32 mouse cellular contexts compared by ENCODE assay signal in the genomic region with DNA sequence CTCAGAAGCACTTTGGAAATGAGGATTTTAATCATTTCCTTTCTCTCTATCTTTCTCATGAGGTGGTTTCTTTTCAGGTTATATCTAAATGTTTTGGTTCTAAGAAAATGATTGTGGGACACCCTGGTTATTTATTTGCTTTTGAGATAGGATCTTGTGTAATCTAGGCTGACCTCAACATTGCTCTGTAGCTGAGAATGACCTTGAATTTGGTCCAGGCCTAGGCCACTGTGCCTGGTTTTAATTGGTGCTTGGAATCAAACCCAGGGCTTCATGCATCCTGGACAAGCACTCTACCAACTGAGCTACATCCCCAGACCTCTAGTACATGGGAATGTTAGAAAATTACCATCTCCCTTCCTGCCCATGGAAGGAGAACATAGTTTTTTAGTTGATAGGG. TPM values are rescaled to one million over a fixed set of nuclear protein-coding genes. Genes with fewer than 3 reads are reported as not detected.
DNase-seq lines count a peak whose midpoint lies in the region; ATAC-seq and TF ChIP-seq lines count a peak whose summit lies in the region.
"Had no signal": no experiment of that assay in that cellular context is flagged by ENCODE, and none has a peak within 500 bp of the region (broad histone marks: within the 10 kb centered on the region; RNA-seq: fewer than 3 reads in every experiment).

No protein-coding gene starts in this region.

- H3K4me1 ChIP-seq in kidney, adult 2 months (ENCODE audit: control insufficient read depth, insufficient read depth, low read length): peaks cover 14% of the 10 kb centered on the region
- peaks cover 26% of the 10 kb centered on the region for H3K4me1 ChIP-seq in liver, adult 2 months (ENCODE audit: control insufficient read depth, insufficient read depth, low read length)
- peaks cover 11% of the 10 kb centered on the region; the same call in 1 of the 2 replicates for H3K4me1 ChIP-seq in neural tube, embryonic 13.5 days (replicated peaks)
- H3K4me1 ChIP-seq in neural tube, embryonic 15.5 days: no peaks in the 10 kb centered on the region

- no peaks in the 10 kb centered on the region for H3K36me3 ChIP-seq in kidney, adult 2 months (ENCODE audit: control insufficient read depth, insufficient read depth, low read length)
- H3K36me3 ChIP-seq in liver, adult 2 months (ENCODE audit: control insufficient read depth, insufficient read depth, low read length): no peaks in the 10 kb centered on the region
- no peaks in the 10 kb centered on the region for H3K36me3 ChIP-seq in neural tube, embryonic 13.5 days
- H3K36me3 ChIP-seq in neural tube, embryonic 15.5 days: no peaks in the 10 kb centered on the region
- H3K36me3 ChIP-seq: forebrain, embryonic 10.5 days; G1E; heart, embryonic 10.5 days; heart, embryonic 13.5 days had no signal

- H3K79me2 ChIP-seq in liver, adult 2 months (ENCODE audit: control insufficient read depth, insufficient read depth, low read length): no peaks in the 10 kb centered on the region

- peak overlapping the region; percentile 40; the same call in 1 of the 2 replicates for H3K27ac ChIP-seq in kidney, adult 2 months (ENCODE audit: insufficient read depth, low read depth, low read length)
- H3K27ac ChIP-seq in liver, adult 2 months (replicated peaks; ENCODE audit: insufficient read depth, low read depth, low read length): peak overlapping the region; percentile 95
- H3K27ac ChIP-seq in neural tube, embryonic 13.5 days (replicated peaks): peak overlapping the region; percentile 33; the same call in 1 of the 2 replicates
- H3K27ac ChIP-seq in neural tube, embryonic 15.5 days (replicated peaks): no peak overlapping the region
- H3K27ac ChIP-seq: forebrain, embryonic 10.5 days; forebrain, embryonic 13.5 days; heart, adult 2 months; heart, embryonic 10.5 days; heart, embryonic 13.5 days; hindbrain, embryonic 14.5 days had no signal

- no peaks in the 10 kb centered on the region for H3K27me3 ChIP-seq in kidney, adult 2 months (replicated peaks; ENCODE audit: control insufficient read depth, insufficient read depth, low read length)
- H3K27me3 ChIP-seq in liver, adult 2 months (ENCODE audit: control insufficient read depth, insufficient read depth, low read length): no peaks in the 10 kb centered on the region
- peaks cover 14% of the 10 kb centered on the region for H3K27me3 ChIP-seq in neural tube, embryonic 13.5 days
- H3K27me3 ChIP-seq in neural tube, embryonic 15.5 days (replicated peaks): 0 out of 2 replicates have a peak, but pooled peaks cover 7% of the 10 kb centered on the region
- H3K27me3 ChIP-seq: CH12.LX, Patski had no signal

- H3K9ac ChIP-seq in liver, adult 2 months (ENCODE audit: low read depth, low read length): no peak overlapping the region
- no peak overlapping the region for H3K9ac ChIP-seq in neural tube, embryonic 13.5 days
- no peak overlapping the region for H3K9ac ChIP-seq in neural tube, embryonic 15.5 days (replicated peaks)
- H3K9ac ChIP-seq: forebrain, embryonic 13.5 days; heart, embryonic 13.5 days; hindbrain, embryonic 14.5 days had no signal

- H3K4me2 ChIP-seq in neural tube, embryonic 13.5 days: no peak overlapping the region
- no peak overlapping the region for H3K4me2 ChIP-seq in neural tube, embryonic 15.5 days
- H3K4me2 ChIP-seq: forebrain, embryonic 13.5 days; heart, embryonic 13.5 days; hindbrain, embryonic 14.5 days had no signal

- no peak for ATAC-seq in neural tube, embryonic 13.5 days (ENCODE audit: low read depth)
- ATAC-seq in neural tube, embryonic 15.5 days (ENCODE audit: low FRiP score): no peak
- ATAC-seq: forebrain, embryonic 13.5 days; forebrain, embryonic 16.5 days; Patski had no signal

- no peak for TF ChIP-seq POLR2A in kidney, adult 2 months (IDR thresholded peaks at IDR 0.05; ENCODE audit: low read depth, low read length)
- no peak for TF ChIP-seq POLR2A in liver, adult 2 months (IDR thresholded peaks at IDR 0.05; ENCODE audit: extremely low read depth, insufficient read depth, low read length)

- no peak overlapping the region for H3K4me3 ChIP-seq in kidney, adult 2 months (ENCODE audit: insufficient read depth, low read depth, low read length)
- no peak overlapping the region for H3K4me3 ChIP-seq in liver, adult 2 months (ENCODE audit: insufficient read depth, low read depth, low read length)
- no peak overlapping the region for H3K4me3 ChIP-seq in neural tube, embryonic 13.5 days
- no peak overlapping the region for H3K4me3 ChIP-seq in neural tube, embryonic 15.5 days (replicated peaks)
- H3K4me3 ChIP-seq: forebrain, embryonic 10.5 days; forebrain, embryonic 13.5 days; heart, adult 2 months; heart, embryonic 10.5 days; heart, embryonic 13.5 days had no signal

- H3K9me3 ChIP-seq in neural tube, embryonic 13.5 days: no peaks in the 10 kb centered on the region
- no peaks in the 10 kb centered on the region for H3K9me3 ChIP-seq in neural tube, embryonic 15.5 days (replicated peaks)
- H3K9me3 ChIP-seq: forebrain, embryonic 10.5 days; forebrain, embryonic 13.5 days; G1E; heart, embryonic 10.5 days; heart, embryonic 13.5 days had no signal

- DNase-seq in adrenal gland, adult 2 months: peak; percentile 24
- no peak for DNase-seq in adrenal gland, adult 18-20 months (ENCODE audit: low spot score in 2 of 2)
- peak; percentile 64 for DNase-seq in kidney, adult 2 months
- DNase-seq in kidney, adult 8-10 months: no peak
- DNase-seq in liver, adult 2 months (ENCODE audit: extremely low read depth, low read depth, low spot score): peak; percentile 94
- no peak for DNase-seq in liver
- DNase-seq: adrenal gland, adult 8-10 months; adrenal gland, postnatal 25 days; B cell, adult 2 months; cerebellum, adult 11-12 months; cerebellum, adult 8-10 months; cerebellum, postnatal 10 days; cerebellum, postnatal 36 days; gastrocnemius, postnatal 10 days; gastrocnemius, postnatal 36 days; heart, adult 2 months; heart, postnatal 14 days; heart, postnatal 4 days had no signal

- TF ChIP-seq CTCF in kidney, adult 2 months (conservative IDR thresholded peaks at IDR 0.05; ENCODE audit: insufficient read depth, insufficient read length, low read depth, low read length): no peak
- no peak for TF ChIP-seq CTCF in liver, adult 2 months (IDR thresholded peaks at IDR 0.05; ENCODE audit: low read depth, low read length)

RNA-seq across cellular contexts. Expression of gene Fam107a, which starts 13.7 kb away (rescaled TPM):
- 1 to 10 TPM; 4.3 to 5.2 TPM for total RNA-seq in adrenal gland, adult 2 months (2021)
- 1.1 and 1.2 TPM in 2 replicates for polyA plus RNA-seq in adrenal gland, adult 2 months (2012; rRNA removed)
- total RNA-seq in adrenal gland, adult 18-20 months (2021): 1 to 10 TPM; 7.4 to 8.0 TPM
- polyA plus RNA-seq in kidney, adult 2 months (2012; rRNA removed): 119 and 151 TPM in 2 replicates
- total RNA-seq in liver, adult 2 months (2014; rRNA removed): 0.27 TPM in 1 of 2 replicates, not detected in the other
- not detected in 2 replicates for polyA plus RNA-seq in liver, adult 2 months (2012; rRNA removed)
- polyA plus RNA-seq in neural tube, embryonic 13.5 days (2015; fragmentation: Nextera tagmentation; extraction: Ambion mirVana): 0.84 and 0.91 TPM in 2 replicates
- polyA plus RNA-seq in neural tube, embryonic 15.5 days (2015; fragmentation: Nextera tagmentation; extraction: Ambion mirVana): 0.44 and 0.87 TPM in 2 replicates
- total RNA-seq: CH12.LX; granulocyte monocyte progenitor cell, adult 5-6 weeks had no signal
- polyA plus RNA-seq: G1E had no signal

RNA-seq across cellular contexts. Expression of gene Acox2, which starts 44.9 kb away (rescaled TPM):
- total RNA-seq in adrenal gland, adult 2 months (2021): under 1 TPM in 1 of 2 experiments, not detected in 1; 0.78 TPM
- polyA plus RNA-seq in adrenal gland, adult 2 months (2012; rRNA removed): 0.46 and 1.9 TPM in 2 replicates
- total RNA-seq in adrenal gland, adult 18-20 months (2021): 1 to 10 TPM in 1 of 2 experiments, under 1 TPM in 1; 0.23 to 1.7 TPM
- polyA plus RNA-seq in kidney, adult 2 months (2012; rRNA removed): 190 and 252 TPM in 2 replicates
- 213 and 244 TPM in 2 replicates for total RNA-seq in liver, adult 2 months (2014; rRNA removed)
- polyA plus RNA-seq in liver, adult 2 months (2012; rRNA removed): 301 and 313 TPM in 2 replicates
- polyA plus RNA-seq in neural tube, embryonic 13.5 days (2015; fragmentation: Nextera tagmentation; extraction: Ambion mirVana): 0.36 TPM in 1 of 2 replicates, not detected in the other
- polyA plus RNA-seq in neural tube, embryonic 15.5 days (2015; fragmentation: Nextera tagmentation; extraction: Ambion mirVana): 0.22 TPM in 1 of 2 replicates, not detected in the other
- total RNA-seq: CH12.LX; G1E; granulocyte monocyte progenitor cell, adult 5-6 weeks; heart, postnatal 4 days had no signal
- polyA plus RNA-seq: brain, embryonic 14.5 days; embryonic facial prominence, embryonic 11.5 days; forebrain, embryonic 10.5 days; forebrain, embryonic 13.5 days; G1E; hindbrain, embryonic 14.5 days had no signal

Comparison
In these comparisons a context has a peak if more than half of its experiments do, and no peak if none do; other contexts are left out.
1. DNase-seq: peak in adrenal gland, adult 2 months (single experiment), kidney, adult 2 months (single experiment) and liver, adult 2 months (single experiment); none in adrenal gland, adult 18-20 months (0 of 2), kidney, adult 8-10 months (0 of 2) and liver (single experiment).
2. RNA of gene Fam107a, which starts 13.7 kb away (polyA plus RNA-seq): 119 to 151 TPM in kidney, adult 2 months; 1.1 to 1.2 TPM in adrenal gland, adult 2 months, 0.84 to 0.91 TPM in neural tube, embryonic 13.5 days, 0.44 to 0.87 TPM in neural tube, embryonic 15.5 days and not detected in liver, adult 2 months; every median in the first group is over 10 times any median in the second.
3. RNA of gene Acox2, which starts 44.9 kb away (polyA plus RNA-seq): 301 to 313 TPM in liver, adult 2 months and 190 to 252 TPM in kidney, adult 2 months; 0.46 to 1.9 TPM in adrenal gland, adult 2 months, 0.22 TPM in neural tube, embryonic 15.5 days and 0.36 TPM in neural tube, embryonic 13.5 days; every median in the first group is over 10 times any median in the second.